Mouse (Mus musculus) CH12.LX (cell line): ENCODE data around the gene Flad1.

Source experiments
- CTCF ChIP-seq, 2 experiments: IDR thresholded peaks in 1 of 2; conservative IDR thresholded peaks in 1 of 2; 2 replicates each; pipeline ENCODE4 v1.5.1; 2011 to 2012; ENCODE audit warnings: low read depth in 2 of 2, low read length in 2 of 2, improper control_type of control experiment in 1 of 2, inconsistent platforms in 1 of 2, mild to moderate bottlenecking in 1 of 2, moderate library complexity in 1 of 2
- E2F4 ChIP-seq: IDR thresholded peaks from 2 replicates; pipeline ENCODE4 v1.6.1; 2011; ENCODE audit warnings: low read depth, low read length, improper control_type of control experiment; ENCODE audit not compliant: insufficient replicate concordance
- MXI1 ChIP-seq: IDR thresholded peaks from 2 replicates; pipeline ENCODE4 v1.6.1; 2011; ENCODE audit warnings: mild to moderate bottlenecking, low read depth, low read length, improper control_type of control experiment
- NELFE ChIP-seq: IDR thresholded peaks from 2 replicates; pipeline ENCODE4 v1.6.1; 2011; ENCODE audit warnings: low read depth, low read length, improper control_type of control experiment
- NRF1 ChIP-seq: IDR thresholded peaks from 2 replicates; pipeline ENCODE4 v1.6.1; 2014; ENCODE audit warnings: low read depth, mild to moderate bottlenecking, inconsistent platforms, low read length, improper control_type of control experiment, moderate library complexity

DNA sequence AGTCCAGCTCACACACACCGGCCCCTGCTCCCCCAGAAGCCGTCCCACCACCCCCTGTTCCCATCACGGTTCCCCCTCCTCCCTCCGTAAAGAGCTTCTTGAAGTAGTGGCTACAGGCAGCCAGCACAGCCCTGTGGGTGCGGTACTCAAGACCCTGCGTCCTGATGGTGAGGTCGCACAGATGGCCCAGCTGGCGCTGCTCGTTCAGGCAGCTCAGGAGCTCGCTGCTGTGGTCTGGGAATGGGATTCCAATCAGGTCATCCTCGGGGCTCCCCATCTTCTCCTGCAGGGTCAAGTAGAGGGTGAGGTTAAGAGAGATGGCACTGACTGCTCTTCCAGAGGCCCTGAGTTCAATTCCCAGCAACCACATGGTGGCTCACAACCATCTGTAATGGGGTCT, 30.4 kb downstream of the Flad1 start:
- TF ChIP-seq E2F4 (no peak), NELFE (no peak), CTCF (conservative IDR thresholded peaks at IDR 0.05 in 1 of 2, IDR thresholded peaks at IDR 0.05 in 1 of 2; ENCODE audit: low read depth in 2 of 2, low read length in 2 of 2) (no peak), NRF1 (no peak), MXI1 (no peak)
